Mouse (Mus musculus) E14TG2a.4 (cell line): ENCODE results near the gene Ccdc33.

Experiments
- CTCF ChIP-seq: conservative IDR thresholded peaks from 2 replicates; pipeline ENCODE4 v1.5.1; 2014; ENCODE audit warnings: low read length
- NANOG ChIP-seq: IDR thresholded peaks from 2 replicates; pipeline ENCODE4 v1.6.1; 2014; ENCODE audit warnings: borderline replicate concordance, low read length, mixed read lengths
- POU5F1 ChIP-seq: IDR thresholded peaks from 2 replicates; pipeline ENCODE4 v1.6.1; 2014; ENCODE audit warnings: low read length, borderline replicate concordance

- TF ChIP-seq CTCF (no peak), POU5F1 (no peak), NANOG (no peak)
Measured at GRCm38 (mm10) chr9:58102013-58102412, 16.6 kb downstream of the Ccdc33 start.
